Mouse (Mus musculus) liver, postnatal 0 days (tissue): ENCODE measurements at regions not wholly inside any gene's neighbourhood (a gene's known extent, or its start where the extent isn't known, plus 50 kb on each side); places are given as distances from the start of the nearest gene placed in this dataset.

Source experiments
- CTCF ChIP-seq: sonication (generic); IDR thresholded peaks from 2 replicates; pipeline ENCODE4 v1.5.1; 2016; ENCODE audit warnings: antibody characterized with exemption, low read depth
- EP300 ChIP-seq: IDR thresholded peaks from 2 replicates; pipeline ENCODE4 v1.6.1; 2016; ENCODE audit warnings: antibody characterized with exemption, low read depth, mild to moderate bottlenecking

DNA sequence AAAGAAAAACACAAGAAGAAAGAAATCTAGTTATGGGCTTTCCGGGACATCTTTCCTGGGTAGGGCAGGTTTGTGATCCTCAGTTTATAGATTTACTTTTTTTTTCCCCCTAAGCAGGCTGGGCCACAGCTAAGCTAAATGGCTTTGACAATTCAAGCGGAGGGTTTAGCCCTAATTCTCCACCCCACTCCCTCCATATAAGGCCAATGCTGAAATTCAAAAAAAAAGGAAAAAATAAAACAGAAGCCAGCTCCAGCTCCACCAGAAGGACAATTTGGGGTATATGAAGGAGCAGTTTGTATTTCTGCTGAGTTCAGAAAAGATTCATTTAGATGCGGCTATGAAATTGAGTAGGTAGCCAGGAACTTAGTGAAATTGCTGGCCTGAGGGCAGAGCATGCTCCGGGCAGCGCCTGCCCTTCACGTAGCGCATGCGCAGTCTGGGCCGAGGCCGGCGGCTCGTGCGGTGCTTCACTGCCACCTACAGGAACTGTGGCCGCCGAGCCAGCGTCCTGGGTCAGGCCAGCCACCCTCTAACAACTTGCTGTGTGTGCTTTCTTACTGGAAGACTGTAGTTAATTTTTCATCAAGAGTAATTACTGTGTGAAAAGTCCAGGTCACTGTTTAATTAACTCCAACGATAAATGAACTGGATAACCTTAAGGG, 364.5 kb downstream of the Lrig3 start:
- TF ChIP-seq CTCF (peak; percentile 86), EP300 (no peak)
